Mouse (Mus musculus): ENCODE measurements around the gene Alg13. TPM values are rescaled to one million over a fixed set of nuclear protein-coding genes. Genes with fewer than 3 reads are reported as not detected.

Gene Alg13
- total RNA-seq (2021) = 10 to 100 TPM; 16.1 to 19.4 TPM

GRCm38 (mm10) chrX:144317548-144318163 lies at the start of gene Alg13:
Gene Alg13, plus strand, starts transcription at chrX:144317804.
- intact Hi-C loops (cut with DNase I) = no loop called here

GRCm38 (mm10) chrX:144268606-144269005 lies 49.0 kb upstream of the Alg13 start:
- no peak for DNase-seq (ENCODE audit: extremely low spot score in 1 of 2, low spot score in 2 of 2)
- intact Hi-C loops (cut with DNase I) = no loop called here

More at GRCm38 (mm10) chrX:144317548-144318163, at the start of gene Alg13:
- DNase-seq (ENCODE audit: extremely low spot score in 1 of 2, low spot score in 2 of 2) = peak; percentile 77 to 88

GRCm38 (mm10) chrX:144301476-144301875 lies 16.1 kb upstream of the Alg13 start:
- peak in 1 of 2 experiments; percentile 10 for DNase-seq (ENCODE audit: extremely low spot score in 1 of 2, low spot score in 2 of 2)
- intact Hi-C loops (cut with DNase I) = no loop called here

GRCm38 (mm10) chrX:144305659-144306058 lies 11.9 kb upstream of the Alg13 start:
- intact Hi-C loops (cut with DNase I) = no loop called here
- no peak for DNase-seq (ENCODE audit: extremely low spot score in 1 of 2, low spot score in 2 of 2)

- no peak for DNase-seq (ENCODE audit: extremely low spot score in 1 of 2, low spot score in 2 of 2)
- intact Hi-C loops (cut with DNase I) = no loop called here
Measured at GRCm38 (mm10) chrX:144314041-144314440, 3.6 kb upstream of the Alg13 start.

GRCm38 (mm10) chrX:144315028-144315427 lies 2.6 kb upstream of the Alg13 start:
- intact Hi-C loops (cut with DNase I) = no loop called here
- DNase-seq (ENCODE audit: extremely low spot score in 1 of 2, low spot score in 2 of 2) = no peak

GRCm38 (mm10) chrX:144316004-144316403 lies 1.6 kb upstream of the Alg13 start:
- DNase-seq (ENCODE audit: extremely low spot score in 1 of 2, low spot score in 2 of 2) = no peak
- intact Hi-C loops (cut with DNase I) = no loop called here

- intact Hi-C loops (cut with DNase I) = no loop called here
- peak in 1 of 2 experiments; percentile 44 for DNase-seq (ENCODE audit: extremely low spot score in 1 of 2, low spot score in 2 of 2)
Measured at GRCm38 (mm10) chrX:144318164-144318979, 768 bp downstream of the Alg13 start.

- intact Hi-C loops (cut with DNase I) = no loop called here
- no peak for DNase-seq (ENCODE audit: extremely low spot score in 1 of 2, low spot score in 2 of 2)
Measured at GRCm38 (mm10) chrX:144319366-144319765, 1.8 kb downstream of the Alg13 start.

GRCm38 (mm10) chrX:144325375-144325774 lies 7.8 kb downstream of the Alg13 start:
- intact Hi-C loops (cut with DNase I) = no loop called here
- no peak for DNase-seq (ENCODE audit: extremely low spot score in 1 of 2, low spot score in 2 of 2)

GRCm38 (mm10) chrX:144335332-144336015 lies 17.9 kb downstream of the Alg13 start:
- intact Hi-C loops (cut with DNase I) = no loop called here
- DNase-seq (ENCODE audit: extremely low spot score in 1 of 2, low spot score in 2 of 2) = no peak

- no peak for DNase-seq (ENCODE audit: extremely low spot score in 1 of 2, low spot score in 2 of 2)
- intact Hi-C loops (cut with DNase I) = no loop called here
Measured at GRCm38 (mm10) chrX:144337938-144338337, 20.3 kb downstream of the Alg13 start.

- intact Hi-C loops (cut with DNase I) = no loop called here
- DNase-seq (ENCODE audit: extremely low spot score in 1 of 2, low spot score in 2 of 2) = no peak
Measured at GRCm38 (mm10) chrX:144338355-144338754, 20.8 kb downstream of the Alg13 start.

GRCm38 (mm10) chrX:144374196-144374595 lies 56.6 kb downstream of the Alg13 start:
- DNase-seq (ENCODE audit: extremely low spot score in 1 of 2, low spot score in 2 of 2) = no peak
- intact Hi-C loops (cut with DNase I) = no loop called here

- DNase-seq (ENCODE audit: extremely low spot score in 1 of 2, low spot score in 2 of 2) = peak; percentile 22 to 33
- intact Hi-C loops (cut with DNase I) = loop anchor here (2.0 kb wide), 1 partner anchor 903 kb away; no protein-coding TSS in a partner anchor
Measured at GRCm38 (mm10) chrX:144403526-144403925, 85.9 kb downstream of the Alg13 start.

- intact Hi-C loops (cut with DNase I) = no loop called here
- no peak for DNase-seq (ENCODE audit: extremely low spot score in 1 of 2, low spot score in 2 of 2)
Measured at GRCm38 (mm10) chrX:144408036-144408435, 90.4 kb downstream of the Alg13 start.

- no peak for DNase-seq (ENCODE audit: extremely low spot score in 1 of 2, low spot score in 2 of 2)
- intact Hi-C loops (cut with DNase I) = no loop called here
Measured at GRCm38 (mm10) chrX:144420259-144420658, 102.7 kb downstream of the Alg13 start.

- DNase-seq (ENCODE audit: extremely low spot score in 1 of 2, low spot score in 2 of 2) = no peak
- intact Hi-C loops (cut with DNase I) = no loop called here
Measured at GRCm38 (mm10) chrX:144421091-144421490, 103.5 kb downstream of the Alg13 start.

- intact Hi-C loops (cut with DNase I) = no loop called here
- DNase-seq (ENCODE audit: extremely low spot score in 1 of 2, low spot score in 2 of 2) = no peak
Measured at GRCm38 (mm10) chrX:144423848-144424247, 106.2 kb downstream of the Alg13 start.

All from left cerebral cortex, postnatal 10 days (tissue).